Mouse (Mus musculus) megakaryocyte, embryonic 14.5 days (primary cell): ENCODE data around the gene Parvb. TPM values are rescaled to one million over a fixed set of nuclear protein-coding genes. Genes with fewer than 3 reads are reported as not detected.
A peak's percentile ranks its signal among the peaks of the same experiment; 100 is the strongest.

Experiments used
- H3K27me3 ChIP-seq: replicated peaks from 2 replicates; pipeline ENCODE3; 2012; ENCODE audit warnings: inconsistent platforms
- H3K36me3 ChIP-seq: replicated peaks from 2 replicates; pipeline ENCODE3; 2012; ENCODE audit warnings: low read length, inconsistent platforms, mixed read lengths
- H3K4me1 ChIP-seq: 2 replicates; pipeline ENCODE4 v1.6.1; 2012; ENCODE audit warnings: inconsistent platforms
- H3K4me3 ChIP-seq: replicated peaks from 2 replicates; pipeline ENCODE3; 2012; ENCODE audit warnings: moderate library complexity, mild to moderate bottlenecking, inconsistent platforms
- H3K9me3 ChIP-seq: 2 replicates; pipeline ENCODE4 v1.6.1; 2012; ENCODE audit warnings: inconsistent platforms
- FLI1 ChIP-seq: IDR thresholded peaks from 2 replicates; pipeline ENCODE4 v1.6.1; 2012; ENCODE audit warnings: low read length, inconsistent platforms, mixed read lengths
- GATA1 ChIP-seq: IDR thresholded peaks from 3 replicates; pipeline ENCODE4 v1.6.1; 2012; ENCODE audit warnings: mixed read lengths, low read length, inconsistent platforms, borderline replicate concordance
- polyA plus RNA-seq: library from polyadenylated mRNA; stranded (reverse); fragments of >175 nt; gene quantifications from 2 replicates; pipeline ENCODE4 v1.2.3, GENCODE M21; 2012; ENCODE audit warnings: low replicate concordance; ENCODE audit not compliant: insufficient read depth

Parvb gene
- polyA plus RNA-seq, 1 experiment, result 524 TPM

DNA sequence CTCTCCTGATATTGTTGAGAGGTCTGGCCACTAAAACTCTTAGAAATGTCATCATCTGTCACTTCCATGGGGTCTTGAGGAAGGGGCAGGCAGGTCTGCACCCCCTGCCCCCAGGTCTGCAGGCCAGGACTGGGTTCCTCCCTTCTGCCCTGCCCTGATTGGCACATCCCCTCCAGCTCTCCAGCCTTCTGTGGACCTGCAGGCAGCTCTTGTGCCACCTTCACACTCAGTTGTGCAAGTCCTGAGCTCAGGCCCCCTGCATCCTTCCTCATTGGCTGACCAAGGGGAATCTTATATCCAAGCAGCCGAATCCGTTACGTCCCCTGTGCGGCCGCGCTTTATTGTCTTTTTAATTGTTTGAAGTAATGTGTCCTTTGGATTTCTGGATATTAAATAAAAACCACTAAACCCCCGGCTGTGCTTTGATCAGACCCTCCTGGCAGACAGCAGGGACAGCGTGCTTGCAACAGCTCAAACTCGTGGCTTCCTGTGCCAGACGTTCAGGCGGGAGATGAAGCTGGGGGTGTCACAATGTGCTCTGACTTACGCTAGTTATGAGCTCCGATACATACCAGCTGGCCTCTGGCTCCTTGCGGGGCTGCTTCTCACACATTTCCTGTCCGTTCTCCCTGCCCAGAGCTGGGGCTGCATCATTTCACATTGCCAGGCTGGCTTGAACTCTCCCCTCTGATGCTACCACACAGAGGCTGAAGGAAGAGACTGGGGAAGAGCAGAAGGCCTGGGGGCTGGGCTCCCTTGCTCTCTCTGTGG is 83.6 kb downstream of the Parvb start:
- H3K4me3 ChIP-seq, result peak overlapping the region; percentile 7
- H3K9me3 ChIP-seq, result no peaks in the 10 kb centered on the region
- H3K36me3 ChIP-seq, result peaks cover 65% of the 10 kb centered on the region
- TF ChIP-seq FLI1, result no peak
- no peak for TF ChIP-seq GATA1
- H3K4me1 ChIP-seq, result peaks cover 73% of the 10 kb centered on the region
- no peaks in the 10 kb centered on the region for H3K27me3 ChIP-seq

DNA sequence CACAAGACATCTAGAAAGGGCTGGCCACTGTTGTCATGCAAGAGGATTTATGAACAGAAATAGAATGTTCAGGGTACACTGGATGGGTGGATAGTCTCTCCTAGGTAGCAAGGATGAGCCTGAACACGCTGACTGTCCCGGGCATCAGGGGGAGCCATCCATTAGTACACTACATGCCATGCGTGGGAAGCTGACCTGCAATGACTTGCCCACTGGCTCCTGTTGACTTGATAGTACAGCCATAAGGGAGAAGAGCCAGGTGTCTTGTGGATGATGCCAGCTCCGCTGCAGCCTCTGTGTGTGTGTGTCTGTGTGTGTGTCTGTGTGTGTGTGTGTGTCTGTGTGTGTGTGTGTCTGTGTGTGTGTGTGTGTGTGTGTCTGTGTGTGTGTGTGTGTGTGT is 87.5 kb downstream of the Parvb start:
- peaks cover 37% of the 10 kb centered on the region for H3K36me3 ChIP-seq
- H3K9me3 ChIP-seq, result no peaks in the 10 kb centered on the region
- no peaks in the 10 kb centered on the region for H3K27me3 ChIP-seq
- no peak overlapping the region for H3K4me3 ChIP-seq
- TF ChIP-seq GATA1, result no peak
- no peak for TF ChIP-seq FLI1
- H3K4me1 ChIP-seq, result peaks cover 60% of the 10 kb centered on the region

DNA sequence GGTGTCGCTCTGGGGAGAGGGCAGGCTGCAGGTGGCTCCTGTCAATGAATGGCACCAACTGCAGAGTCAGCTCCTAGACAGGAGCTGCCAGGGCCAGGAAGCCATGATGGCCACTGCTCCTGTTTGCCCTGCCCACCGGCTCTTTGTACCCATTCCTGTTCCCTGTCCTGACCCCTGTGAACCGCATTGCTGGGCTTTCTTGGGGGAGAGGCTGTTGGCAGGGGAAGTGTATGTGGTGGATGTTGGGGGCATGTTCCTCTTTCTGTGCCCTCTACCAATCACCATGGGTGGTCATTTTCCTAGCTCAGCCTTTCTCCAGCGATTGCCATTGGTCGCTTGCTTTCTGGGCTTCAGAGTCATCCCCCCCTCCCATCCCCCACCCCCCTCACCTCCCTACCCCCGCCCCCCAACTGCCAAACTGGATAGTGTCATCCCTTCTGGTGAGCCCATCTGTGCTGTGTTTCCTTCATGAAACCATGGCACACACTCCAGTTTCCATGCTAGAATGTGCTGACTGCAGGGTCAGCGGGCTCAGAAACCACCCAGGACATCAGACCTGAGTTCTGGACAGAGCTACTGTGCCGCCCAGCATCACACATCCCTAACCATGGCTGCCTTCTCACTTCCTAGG is 89.8 kb downstream of the Parvb start:
- Histone ChIP-seq H3K4me1 (peaks cover 60% of the 10 kb centered on the region), H3K27me3 (no peaks in the 10 kb centered on the region), H3K36me3 (peaks cover 23% of the 10 kb centered on the region)

DNA sequence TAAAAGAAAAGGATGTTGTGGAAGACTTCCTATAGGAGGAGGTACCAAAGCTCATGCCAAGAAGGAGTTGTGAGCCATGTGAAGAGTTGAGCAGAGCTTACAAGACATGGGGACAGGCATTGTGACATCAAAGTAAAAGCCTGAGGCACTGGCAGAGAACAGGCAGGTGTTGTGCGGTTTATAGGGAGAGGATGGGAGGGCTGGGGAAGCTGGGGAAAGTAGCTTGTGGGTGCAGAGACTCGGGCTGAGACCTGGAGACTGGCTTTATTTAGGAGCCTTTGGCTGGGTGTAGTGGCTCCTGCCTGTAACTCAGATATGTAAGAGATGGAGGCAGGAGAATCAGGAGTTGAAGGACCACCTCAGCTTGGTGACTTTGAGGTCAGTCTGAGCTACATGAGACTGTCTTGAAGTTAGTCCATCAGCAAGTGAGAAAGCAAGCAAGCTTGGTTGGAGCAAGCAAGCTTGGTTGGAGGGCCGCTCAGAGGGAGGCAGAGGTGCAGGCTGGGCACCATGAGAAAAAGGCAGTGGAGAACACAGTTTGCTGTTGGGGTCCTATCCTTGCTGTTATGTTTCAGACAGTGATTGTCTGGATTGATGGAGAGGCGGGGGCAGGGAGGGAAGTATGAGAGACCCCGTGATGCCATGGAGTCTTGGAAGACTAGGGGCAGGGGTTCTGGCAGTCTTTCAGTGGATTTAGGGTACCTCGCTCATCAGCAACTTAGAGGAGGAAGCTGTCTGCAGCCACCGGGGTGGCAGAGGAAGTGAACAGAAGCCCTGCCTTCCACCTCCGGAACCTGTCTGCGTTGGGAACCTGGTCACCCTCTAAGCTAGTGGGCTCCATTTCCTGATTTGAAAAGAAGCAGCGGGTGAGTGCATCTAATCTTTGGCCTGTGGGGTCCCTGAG is 92.4 kb downstream of the Parvb start, which contains the start of gene Parvg:
TSS of gene Parvg (plus strand) at position 61 of the 904 bp plus-strand sequence.
- peaks cover 65% of the 10 kb centered on the region for H3K4me1 ChIP-seq
- no peak for TF ChIP-seq GATA1
- TF ChIP-seq FLI1, result no peak
- H3K9me3 ChIP-seq, result no peaks in the 10 kb centered on the region
- peaks cover 45% of the 10 kb centered on the region for H3K36me3 ChIP-seq
- H3K4me3 ChIP-seq, result peak within 1 kb of the TSS; percentile 93
- no peaks in the 10 kb centered on the region for H3K27me3 ChIP-seq

More for the DNA sequence above, 89.8 kb downstream of the Parvb start:
- H3K4me3 ChIP-seq, result no peak overlapping the region
- H3K9me3 ChIP-seq, result no peaks in the 10 kb centered on the region
- TF ChIP-seq FLI1 (no peak), GATA1 (no peak)

DNA sequence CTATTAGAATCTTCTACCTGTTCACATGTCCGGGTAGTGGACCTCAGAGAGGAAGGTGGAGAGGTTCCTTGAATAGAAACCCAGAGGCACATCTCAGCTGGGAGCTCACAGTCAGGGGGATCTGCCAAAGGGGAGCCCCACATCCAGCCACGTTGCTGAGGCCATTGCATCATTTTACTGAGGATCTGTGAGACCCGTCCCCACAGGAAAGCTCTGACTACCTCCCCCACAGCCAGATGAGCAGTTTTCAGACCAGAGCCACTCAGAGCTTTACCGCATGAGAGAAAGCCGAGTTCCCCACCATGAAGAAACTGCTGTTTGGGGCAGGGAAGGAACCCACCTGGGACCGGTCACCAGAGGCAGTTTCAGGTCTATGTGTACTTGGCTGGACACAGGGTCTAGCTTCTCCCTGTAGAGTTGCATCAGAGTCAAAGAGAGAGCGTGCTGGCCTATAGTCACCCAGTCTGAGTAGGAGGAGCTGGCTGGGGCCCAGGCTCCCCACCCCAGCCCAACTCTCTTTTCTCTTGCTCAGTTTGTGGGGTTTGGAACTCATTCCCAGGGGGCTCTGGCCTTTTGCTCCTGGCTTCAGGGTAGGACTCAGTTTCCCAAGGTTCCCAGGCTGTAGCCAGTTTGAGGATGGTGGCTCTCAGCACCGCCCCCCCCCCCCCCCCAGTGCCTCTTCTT is 93.2 kb downstream of the Parvb start:
- peak overlapping the region; percentile 93 for H3K4me3 ChIP-seq
- H3K4me1 ChIP-seq, result peaks cover 70% of the 10 kb centered on the region
- peaks cover 53% of the 10 kb centered on the region for H3K36me3 ChIP-seq
- H3K27me3 ChIP-seq, result no peaks in the 10 kb centered on the region
- no peaks in the 10 kb centered on the region for H3K9me3 ChIP-seq
- no peak for TF ChIP-seq FLI1
- TF ChIP-seq GATA1, result no peak

DNA sequence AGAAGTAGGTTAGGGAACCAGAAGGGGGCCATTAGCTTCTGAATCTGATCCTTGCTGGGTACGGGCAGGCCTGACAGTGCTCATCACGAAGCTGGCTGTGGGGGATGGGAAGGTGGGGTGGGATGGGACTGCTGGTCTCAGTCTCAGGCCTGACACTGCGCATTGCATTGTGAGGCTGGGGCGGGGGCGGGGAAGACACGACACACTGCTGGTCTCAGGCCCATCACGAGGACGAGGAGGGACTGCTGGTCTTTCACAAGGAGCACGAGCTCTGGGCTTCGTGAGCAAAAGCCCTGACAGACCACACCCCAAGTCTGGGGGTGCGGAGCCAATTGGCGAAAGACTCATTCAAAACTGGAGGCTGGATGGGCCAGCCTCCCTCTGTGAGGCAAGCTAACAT is 93.9 kb downstream of the Parvb start:
- no peak for TF ChIP-seq FLI1
- TF ChIP-seq GATA1, result no peak
- peaks cover 56% of the 10 kb centered on the region for H3K36me3 ChIP-seq
- peak overlapping the region; percentile 93 for H3K4me3 ChIP-seq
- H3K4me1 ChIP-seq, result peaks cover 66% of the 10 kb centered on the region
- H3K27me3 ChIP-seq, result no peaks in the 10 kb centered on the region
- H3K9me3 ChIP-seq, result no peaks in the 10 kb centered on the region

DNA sequence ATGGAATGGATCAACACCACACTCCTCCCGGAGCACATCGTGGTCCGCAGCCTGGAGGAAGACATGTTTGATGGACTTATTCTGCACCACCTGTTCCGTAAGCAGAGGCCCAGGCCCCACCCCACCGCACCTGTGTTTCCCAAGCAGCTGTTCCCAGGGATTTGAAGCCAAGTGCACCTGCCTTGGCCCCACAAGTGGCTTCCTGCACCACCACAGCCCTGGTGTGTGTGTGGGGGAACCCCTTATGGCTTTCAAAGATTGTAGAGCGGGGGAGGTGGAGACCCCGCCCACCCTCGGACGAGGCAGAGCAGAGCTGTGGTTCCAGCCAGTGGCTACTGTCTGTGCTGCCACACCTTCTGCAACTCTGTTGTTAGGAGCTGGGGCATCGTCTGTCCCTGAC is 97.0 kb downstream of the Parvb start:
- peaks cover 77% of the 10 kb centered on the region for H3K36me3 ChIP-seq

DNA sequence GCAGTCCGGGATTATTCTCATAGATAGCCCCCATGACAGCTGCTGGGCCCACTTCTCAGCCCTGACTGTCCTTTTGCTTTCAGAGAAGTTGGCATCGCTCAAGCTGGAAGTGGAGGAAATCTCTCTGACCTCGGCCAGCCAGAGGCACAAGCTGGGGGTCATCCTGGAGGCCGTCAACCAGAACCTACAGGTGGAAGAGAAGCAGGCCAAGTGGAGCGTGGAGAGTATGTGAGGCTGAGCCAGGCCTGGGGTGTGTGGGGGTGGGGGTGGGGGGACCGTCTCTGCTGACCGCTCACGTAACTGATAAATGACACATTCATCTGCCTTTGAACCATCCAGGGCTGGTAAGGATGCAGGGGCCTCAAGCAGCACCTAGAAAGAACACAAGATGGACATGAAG is 98.1 kb downstream of the Parvb start:
- no peaks in the 10 kb centered on the region for H3K9me3 ChIP-seq
- H3K4me3 ChIP-seq, result no peak overlapping the region
- H3K36me3 ChIP-seq, result peaks cover 88% of the 10 kb centered on the region
- TF ChIP-seq FLI1 (no peak), GATA1 (no peak)
- H3K4me1 ChIP-seq, result peaks cover 43% of the 10 kb centered on the region
- H3K27me3 ChIP-seq, result no peaks in the 10 kb centered on the region

More for the DNA sequence above, 97.0 kb downstream of the Parvb start:
- Histone ChIP-seq H3K9me3 (no peaks in the 10 kb centered on the region), H3K27me3 (no peaks in the 10 kb centered on the region), H3K4me3 (no peak overlapping the region), H3K4me1 (peaks cover 53% of the 10 kb centered on the region)
- TF ChIP-seq FLI1 (no peak), GATA1 (no peak)

DNA sequence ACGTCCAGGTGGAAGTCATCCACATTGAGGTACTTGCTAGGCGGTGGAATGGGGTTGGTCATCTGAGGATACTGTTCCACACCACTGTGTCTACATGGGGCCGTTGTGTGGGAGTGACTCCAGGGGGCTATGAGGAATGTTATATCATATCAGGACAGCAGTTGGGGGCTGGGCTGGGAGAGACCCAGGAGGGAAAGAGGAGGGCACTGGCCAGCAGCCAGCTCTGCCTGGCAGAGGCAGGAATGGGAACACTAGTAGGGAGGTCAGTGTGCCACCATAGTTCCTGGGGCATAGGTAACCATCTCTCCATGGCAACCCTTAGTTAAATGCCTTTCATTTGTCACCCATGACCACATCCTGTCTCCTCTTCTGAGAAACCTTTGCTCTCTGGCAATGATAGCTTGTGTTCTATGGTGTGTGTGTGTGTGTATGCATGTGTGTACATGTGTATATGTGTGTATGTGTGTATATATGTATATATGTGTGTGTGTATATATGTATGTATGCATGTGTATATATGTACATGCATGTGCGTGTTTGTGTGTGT is 99.3 kb downstream of the Parvb start:
- Histone ChIP-seq H3K4me1 (peaks cover 36% of the 10 kb centered on the region), H3K9me3 (no peaks in the 10 kb centered on the region), H3K27me3 (no peaks in the 10 kb centered on the region), H3K4me3 (no peak overlapping the region), H3K36me3 (peaks cover 98% of the 10 kb centered on the region)
- TF ChIP-seq FLI1, result no peak
- TF ChIP-seq GATA1, result no peak
